Comparison of ENCODE assay signal across 27 mouse cellular contexts in genomic region chr12:110186381-110186780, GRCm38 (mm10).
DNase-seq lines count a peak whose midpoint lies in the region; ATAC-seq and TF ChIP-seq lines count a peak whose summit lies in the region.
"Had no signal": no experiment of that assay in that cellular context is flagged by ENCODE, and none has a peak within 500 bp of the region (broad histone marks: within the 10 kb centered on the region; RNA-seq: fewer than 3 reads in every experiment).

No protein-coding gene starts in this region.

- H3K9me3 ChIP-seq in forebrain, embryonic 11.5 days (ENCODE audit: control insufficient read depth, low read length), result no peaks in the 10 kb centered on the region
- no peaks in the 10 kb centered on the region for H3K9me3 ChIP-seq in forebrain, postnatal 0 days (ENCODE audit: low read length)
- no peaks in the 10 kb centered on the region for H3K9me3 ChIP-seq in midbrain, embryonic 12.5 days
- no peaks in the 10 kb centered on the region for H3K9me3 ChIP-seq in midbrain, postnatal 0 days (ENCODE audit: low read length)
- no peaks in the 10 kb centered on the region for H3K9me3 ChIP-seq in embryonic facial prominence, embryonic 10.5 days
- H3K9me3 ChIP-seq: embryonic facial prominence, embryonic 12.5 days; heart, embryonic 13.5 days; neural tube, embryonic 12.5 days had no signal

- no peak overlapping the region for H3K4me2 ChIP-seq in forebrain, embryonic 11.5 days (ENCODE audit: low read depth, low read length, severe bottlenecking)
- H3K4me2 ChIP-seq in forebrain, postnatal 0 days (ENCODE audit: low read depth), result no peak overlapping the region
- 0 out of 2 replicates have a peak overlapping the region, but pooled peaks have one; percentile 60 for H3K4me2 ChIP-seq in midbrain, embryonic 12.5 days (replicated peaks)
- H3K4me2 ChIP-seq in midbrain, postnatal 0 days (ENCODE audit: low read depth, low read length, poor library complexity, severe bottlenecking), result no peak overlapping the region
- H3K4me2 ChIP-seq: embryonic facial prominence, embryonic 12.5 days; heart, embryonic 13.5 days had no signal

- no peak overlapping the region for H3K9ac ChIP-seq in forebrain, embryonic 11.5 days (ENCODE audit: low read length)
- H3K9ac ChIP-seq in forebrain, postnatal 0 days, result no peak overlapping the region
- no peak overlapping the region for H3K9ac ChIP-seq in midbrain, embryonic 12.5 days (replicated peaks)
- no peak overlapping the region for H3K9ac ChIP-seq in midbrain, postnatal 0 days (replicated peaks; ENCODE audit: low read length, poor library complexity, severe bottlenecking)
- H3K9ac ChIP-seq: embryonic facial prominence, embryonic 12.5 days; heart, embryonic 13.5 days; liver, embryonic 14.5 days; neural tube, embryonic 12.5 days had no signal

- ATAC-seq in forebrain, embryonic 11.5 days (replicated peaks; ENCODE audit: low FRiP score), result no peak; the same call in 1 of the 2 replicates
- no peak for ATAC-seq in forebrain, postnatal 0 days
- ATAC-seq in midbrain, embryonic 12.5 days (ENCODE audit: low FRiP score, low read depth), result no peak
- ATAC-seq in midbrain, postnatal 0 days (ENCODE audit: low FRiP score), result no peak
- ATAC-seq: intestine, embryonic 16.5 days had no signal

- H3K4me1 ChIP-seq in forebrain, embryonic 11.5 days (replicated peaks; ENCODE audit: control insufficient read depth, insufficient read depth, low read length), result peaks cover 32% of the 10 kb centered on the region; the same call in 1 of the 2 replicates
- H3K4me1 ChIP-seq in forebrain, postnatal 0 days (ENCODE audit: insufficient read depth), result 0 out of 2 replicates have a peak, but pooled peaks cover 3% of the 10 kb centered on the region
- peaks cover 64% of the 10 kb centered on the region for H3K4me1 ChIP-seq in midbrain, embryonic 12.5 days
- no peaks in the 10 kb centered on the region; the same call in 1 of the 2 replicates for H3K4me1 ChIP-seq in midbrain, postnatal 0 days (ENCODE audit: insufficient read depth, low read length)
- peaks cover 55% of the 10 kb centered on the region for H3K4me1 ChIP-seq in embryonic facial prominence, embryonic 10.5 days

- peak; percentile 56 for DNase-seq in forebrain, embryonic 11.5 days (ENCODE audit: low spot score)
- DNase-seq in forebrain, postnatal 0 days, result no peak
- DNase-seq in midbrain, postnatal 0 days (ENCODE audit: low spot score), result no peak
- DNase-seq in embryonic facial prominence, embryonic 10.5 days (ENCODE audit: low spot score), result peak; percentile 36
- no peak for DNase-seq in left cerebral cortex, adult 11 months (ENCODE audit: low spot score)
- DNase-seq in kidney, adult 11 months, result no peak
- DNase-seq: adrenal gland, postnatal 14 days; cerebellum, adult 11-12 months; cerebellum, adult 9-11 months; gastrocnemius, postnatal 10 days; heart, postnatal 10 days; kidney, adult 9 months; kidney, postnatal 10 days; layer of hippocampus, postnatal 36 days; liver; lung, adult 2 months; lung, postnatal 10 days; right cerebral cortex, adult 18-20 months; right cerebral cortex, postnatal 4 days; thymus, adult 2 months; thymus, postnatal 4 days had no signal

- H3K4me3 ChIP-seq in forebrain, embryonic 11.5 days (ENCODE audit: low read depth, low read length), result no peak overlapping the region
- H3K4me3 ChIP-seq in forebrain, postnatal 0 days (ENCODE audit: low read depth, low read length), result no peak overlapping the region
- no peak overlapping the region for H3K4me3 ChIP-seq in midbrain, embryonic 12.5 days
- no peak overlapping the region for H3K4me3 ChIP-seq in midbrain, postnatal 0 days (ENCODE audit: low read depth, low read length)
- no peak overlapping the region for H3K4me3 ChIP-seq in embryonic facial prominence, embryonic 10.5 days
- H3K4me3 ChIP-seq: embryonic facial prominence, embryonic 12.5 days; heart, embryonic 13.5 days; neural tube, embryonic 12.5 days had no signal

- peaks cover 36% of the 10 kb centered on the region for H3K27me3 ChIP-seq in forebrain, embryonic 11.5 days (ENCODE audit: control insufficient read depth, insufficient read depth, low read length)
- H3K27me3 ChIP-seq in forebrain, postnatal 0 days (ENCODE audit: insufficient read depth, low read length), result peaks cover 26% of the 10 kb centered on the region
- H3K27me3 ChIP-seq in midbrain, embryonic 12.5 days, result peaks cover 67% of the 10 kb centered on the region
- H3K27me3 ChIP-seq in midbrain, postnatal 0 days (ENCODE audit: insufficient read depth, low read length), result peaks cover 44% of the 10 kb centered on the region
- peaks cover 87% of the 10 kb centered on the region for H3K27me3 ChIP-seq in embryonic facial prominence, embryonic 10.5 days (replicated peaks; ENCODE audit: low read depth, poor library complexity, severe bottlenecking)

- peak overlapping the region; percentile 93; the same call in 1 of the 2 replicates for H3K27ac ChIP-seq in forebrain, embryonic 11.5 days (ENCODE audit: low read depth, low read length)
- no peak overlapping the region for H3K27ac ChIP-seq in forebrain, postnatal 0 days (ENCODE audit: low read depth, low read length)
- peak overlapping the region; percentile 92 for H3K27ac ChIP-seq in midbrain, embryonic 12.5 days (replicated peaks)
- H3K27ac ChIP-seq in midbrain, postnatal 0 days (ENCODE audit: low read depth, low read length), result no peak overlapping the region
- H3K27ac ChIP-seq in embryonic facial prominence, embryonic 10.5 days (replicated peaks), result no peak overlapping the region
- H3K27ac ChIP-seq: embryonic facial prominence, embryonic 12.5 days; heart, embryonic 13.5 days; liver, embryonic 14.5 days; neural tube, embryonic 12.5 days had no signal

- 3% methylated on average over 3 of the region's 3 CpGs for WGBS in forebrain, embryonic 11.5 days
- WGBS in forebrain, postnatal 0 days, result 28% methylated on average over 3 of the region's 3 CpGs
- 3% methylated on average over 3 of the region's 3 CpGs for WGBS in midbrain, embryonic 12.5 days
- 31% methylated on average over 3 of the region's 3 CpGs for WGBS in midbrain, postnatal 0 days
- 14% methylated on average over 3 of the region's 3 CpGs for WGBS in embryonic facial prominence, embryonic 10.5 days

- no peaks in the 10 kb centered on the region for H3K36me3 ChIP-seq in forebrain, embryonic 11.5 days (ENCODE audit: control insufficient read depth, insufficient read depth, low read length)
- H3K36me3 ChIP-seq in forebrain, postnatal 0 days (ENCODE audit: insufficient read depth), result no peaks in the 10 kb centered on the region
- no peaks in the 10 kb centered on the region for H3K36me3 ChIP-seq in midbrain, embryonic 12.5 days
- H3K36me3 ChIP-seq in midbrain, postnatal 0 days (ENCODE audit: insufficient read depth, low read length), result no peaks in the 10 kb centered on the region
- no peaks in the 10 kb centered on the region for H3K36me3 ChIP-seq in embryonic facial prominence, embryonic 10.5 days (replicated peaks)
- H3K36me3 ChIP-seq: embryonic facial prominence, embryonic 12.5 days; heart, embryonic 13.5 days; neural tube, embryonic 12.5 days had no signal

- no peak for TF ChIP-seq CTCF in forebrain, postnatal 0 days (IDR thresholded peaks at IDR 0.05; ENCODE audit: low read depth)
- TF ChIP-seq CTCF in midbrain, postnatal 0 days (IDR thresholded peaks at IDR 0.05), result no peak

Comparison
In these comparisons a context has a peak if more than half of its experiments do, and no peak if none do; other contexts are left out.
1. DNase-seq: peak in forebrain, embryonic 11.5 days (single experiment) and embryonic facial prominence, embryonic 10.5 days (single experiment); none in forebrain, postnatal 0 days (single experiment), midbrain, postnatal 0 days (single experiment), left cerebral cortex, adult 11 months (single experiment) and kidney, adult 11 months (single experiment).
2. H3K27ac ChIP-seq: peak in forebrain, embryonic 11.5 days (single experiment) and midbrain, embryonic 12.5 days (single experiment); none in forebrain, postnatal 0 days (single experiment), midbrain, postnatal 0 days (single experiment) and embryonic facial prominence, embryonic 10.5 days (single experiment).